Mouse (Mus musculus) cortical plate, adult 2 months (tissue): ENCODE measurements at regions not wholly inside any gene's neighbourhood (a gene's known extent, or its start where the extent isn't known, plus 50 kb on each side); places are given as distances from the start of the nearest gene placed in this dataset.

ENCODE experiments used
- CTCF ChIP-seq: fragments of 200-500 bp; IDR thresholded peaks from 2 replicates; pipeline ENCODE4 v1.5.1; 2011; ENCODE audit warnings: mild to moderate bottlenecking, control low read depth, low read length; ENCODE audit not compliant: insufficient read depth; ENCODE audit errors: extremely low read depth
- POLR2A ChIP-seq: fragments of 200-500 bp; IDR thresholded peaks from 2 replicates; pipeline ENCODE4 v1.6.1; 2011; ENCODE audit warnings: mild to moderate bottlenecking, low read length, control low read depth; ENCODE audit not compliant: insufficient read depth; ENCODE audit errors: extremely low read depth

DNA sequence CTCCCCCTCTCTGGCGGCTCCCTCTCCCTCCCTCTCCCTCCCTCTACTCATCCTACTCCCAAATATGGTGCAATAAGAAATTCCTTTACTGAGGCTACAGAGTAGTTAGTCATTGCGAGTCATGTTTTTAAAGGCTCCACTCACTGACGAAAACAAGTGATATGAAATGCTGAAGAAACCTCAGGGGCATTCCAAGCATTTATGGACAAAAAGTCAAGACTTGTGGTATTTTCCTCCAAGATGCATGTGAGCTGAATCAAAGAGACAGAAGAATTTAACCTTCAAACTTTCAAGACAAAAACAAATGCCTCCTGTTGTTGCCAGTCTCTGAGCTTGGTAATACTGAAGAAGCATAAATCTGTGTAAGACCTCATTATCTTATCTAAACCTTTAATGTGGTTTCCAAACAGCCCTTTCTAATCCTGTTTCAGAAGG, 710.5 kb upstream of the Cited2 start:
- TF ChIP-seq POLR2A = no peak
- TF ChIP-seq CTCF = no peak
